Mouse (Mus musculus): ENCODE results near the gene Ttn. TPM values are rescaled to one million over a fixed set of nuclear protein-coding genes. Genes with fewer than 3 reads are reported as not detected.
A peak's percentile ranks its signal among the peaks of the same experiment; 100 is the strongest.

Ttn gene
- polyA plus RNA-seq, 1 experiment from 2014 or later: under 0.01 TPM

- Histone ChIP-seq H3K27ac (replicated peaks) (no peak overlapping the region), H3K4me1 (no peaks in the 10 kb centered on the region), H3K4me3 (no peak overlapping the region), H3K27me3 (ENCODE audit: low read depth, poor library complexity, severe bottlenecking) (no peaks in the 10 kb centered on the region), H3K9me3 (replicated peaks) (no peaks in the 10 kb centered on the region), H3K36me3 (no peaks in the 10 kb centered on the region)
- no peak for DNase-seq (ENCODE audit: low spot score)
- 46% methylated on average over 9 of the region's 9 CpGs for WGBS
These were observed 2.2 kb downstream of the Ttn start for GRCm38 (mm10) chr2:76980146-76980545.

DNA sequence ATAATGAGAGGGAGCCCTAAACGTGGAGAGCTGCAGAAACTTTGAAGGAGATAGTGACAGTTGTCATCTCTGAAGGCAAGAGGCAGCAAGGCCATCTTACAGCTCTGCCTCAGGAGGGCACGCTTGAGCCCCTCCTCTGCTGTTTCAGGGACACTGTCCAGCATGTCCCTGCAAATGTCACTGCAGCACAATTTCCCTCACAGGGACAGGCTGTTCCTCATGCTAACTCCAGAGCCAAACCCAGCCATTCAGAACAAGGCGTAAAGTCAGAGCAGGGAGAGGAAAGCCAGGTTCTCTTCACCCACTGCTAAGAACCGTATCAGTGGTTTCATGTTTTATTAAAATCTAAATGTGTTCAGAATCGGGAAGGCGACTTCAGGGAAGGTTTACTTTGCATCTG lies 4.7 kb downstream of the Ttn start:
- Histone ChIP-seq H3K27me3 (ENCODE audit: low read depth, poor library complexity, severe bottlenecking) (no peaks in the 10 kb centered on the region), H3K36me3 (no peaks in the 10 kb centered on the region), H3K27ac (replicated peaks) (no peak overlapping the region), H3K4me3 (no peak overlapping the region), H3K4me1 (no peaks in the 10 kb centered on the region), H3K9me3 (replicated peaks) (no peaks in the 10 kb centered on the region)
- WGBS: 77% methylated on average over 6 of the region's 6 CpGs
- no peak for DNase-seq (ENCODE audit: low spot score)

DNA sequence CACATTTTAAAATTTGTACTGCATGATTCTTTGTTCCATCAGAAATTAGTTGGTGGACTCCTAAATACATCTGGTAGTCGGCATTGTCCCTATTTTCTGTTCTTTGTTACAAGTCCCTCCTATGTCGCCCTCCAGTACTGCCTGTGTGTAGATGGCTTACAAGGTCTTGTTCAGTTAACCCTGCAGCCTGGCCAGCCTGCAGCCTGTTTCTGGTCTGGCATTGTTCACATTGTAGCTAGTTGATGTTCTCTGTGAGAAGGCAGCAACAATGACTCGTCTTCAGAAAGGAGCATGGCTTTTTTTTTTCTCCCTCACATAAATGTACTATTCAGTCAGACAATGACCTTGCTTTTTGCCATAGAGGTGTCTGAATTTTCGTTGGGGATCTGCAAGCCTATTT lies 10.3 kb downstream of the Ttn start:
- no peak overlapping the region for H3K27ac ChIP-seq (replicated peaks)
- no peaks in the 10 kb centered on the region for H3K36me3 ChIP-seq
- H3K4me1 ChIP-seq: peaks cover 7% of the 10 kb centered on the region
- no peak for DNase-seq (ENCODE audit: low spot score)
- no peaks in the 10 kb centered on the region for H3K9me3 ChIP-seq (replicated peaks)
- H3K27me3 ChIP-seq (ENCODE audit: low read depth, poor library complexity, severe bottlenecking): no peaks in the 10 kb centered on the region
- WGBS: 63% methylated on average over 4 of the region's 4 CpGs
- no peak overlapping the region for H3K4me3 ChIP-seq

DNA sequence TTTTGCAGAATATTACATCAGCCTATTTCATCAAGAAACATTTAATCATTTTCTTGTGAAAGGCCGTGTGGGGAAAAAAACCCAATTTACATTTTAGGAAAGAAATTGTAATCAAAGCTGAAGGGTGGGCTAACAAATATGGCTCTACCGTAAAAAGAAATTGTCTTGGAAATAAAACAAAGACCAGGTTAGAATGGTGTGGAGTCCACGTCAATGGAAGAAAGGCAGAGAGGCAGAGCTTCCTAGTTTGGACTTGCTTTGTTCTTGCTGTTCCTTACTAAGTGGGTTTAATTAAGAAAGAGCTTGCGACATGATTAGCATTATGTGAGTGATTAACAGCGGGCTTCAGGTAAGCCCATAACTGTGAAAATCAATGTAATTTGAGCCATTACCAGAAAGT lies 11.3 kb downstream of the Ttn start:
- Histone ChIP-seq H3K4me3 (no peak overlapping the region), H3K27ac (replicated peaks) (no peak overlapping the region), H3K27me3 (ENCODE audit: low read depth, poor library complexity, severe bottlenecking) (no peaks in the 10 kb centered on the region), H3K36me3 (no peaks in the 10 kb centered on the region), H3K4me1 (peaks cover 7% of the 10 kb centered on the region), H3K9me3 (replicated peaks) (no peaks in the 10 kb centered on the region)
- 68% methylated on average over 5 of the region's 5 CpGs for WGBS
- DNase-seq (ENCODE audit: low spot score): no peak

DNA sequence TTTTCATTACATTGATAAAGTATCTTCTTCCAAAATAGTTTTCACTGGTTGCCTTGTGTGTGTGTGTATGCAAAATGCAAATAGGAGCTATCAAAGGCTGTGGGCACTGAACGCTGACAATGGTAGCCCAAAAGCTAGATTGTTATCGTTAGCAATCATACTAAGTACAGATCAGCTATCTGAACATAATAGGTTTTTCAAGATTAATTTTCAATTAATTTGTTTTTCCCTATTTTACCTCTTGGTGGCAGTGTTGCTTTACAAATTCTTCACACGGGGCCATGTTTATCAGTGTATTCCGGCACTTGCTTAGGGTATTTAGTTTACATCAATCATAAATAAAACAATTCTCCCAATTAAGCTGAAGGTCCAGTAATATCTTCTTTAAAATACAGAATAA lies 11.7 kb downstream of the Ttn start:
- no peaks in the 10 kb centered on the region for H3K9me3 ChIP-seq (replicated peaks)
- H3K4me1 ChIP-seq: peaks cover 7% of the 10 kb centered on the region
- DNase-seq (ENCODE audit: low spot score): no peak
- WGBS: 41% methylated on average over 4 of the region's 4 CpGs
- no peaks in the 10 kb centered on the region for H3K36me3 ChIP-seq
- no peaks in the 10 kb centered on the region for H3K27me3 ChIP-seq (ENCODE audit: low read depth, poor library complexity, severe bottlenecking)
- no peak overlapping the region for H3K27ac ChIP-seq (replicated peaks)
- H3K4me3 ChIP-seq: no peak overlapping the region

DNA sequence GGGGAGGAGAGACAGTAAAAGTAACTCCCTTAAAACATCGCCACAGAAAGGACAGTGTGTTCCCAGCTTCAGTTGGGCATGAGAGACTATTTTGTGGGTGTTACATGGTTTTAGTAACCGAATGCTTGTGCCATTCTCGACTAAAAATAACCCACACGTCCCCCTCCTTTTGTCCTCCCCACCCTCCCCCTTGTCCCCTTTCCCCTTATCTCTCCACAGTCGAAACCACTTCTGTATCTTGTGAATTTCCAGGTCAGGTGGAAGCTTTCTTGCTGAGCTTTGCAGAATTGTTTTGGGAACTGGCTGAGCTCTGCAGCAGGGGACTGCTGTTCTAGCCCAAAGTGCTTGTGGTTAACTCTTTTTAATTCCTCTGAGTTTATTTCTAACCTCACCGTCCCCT lies 12.1 kb downstream of the Ttn start:
- H3K4me1 ChIP-seq: peaks cover 7% of the 10 kb centered on the region
- H3K27me3 ChIP-seq (ENCODE audit: low read depth, poor library complexity, severe bottlenecking): no peaks in the 10 kb centered on the region

GRCm38 (mm10) chr2:76969637-76970036 lies 12.7 kb downstream of the Ttn start:
- no peaks in the 10 kb centered on the region for H3K9me3 ChIP-seq (replicated peaks)
- H3K27ac ChIP-seq (replicated peaks): no peak overlapping the region
- H3K4me3 ChIP-seq: no peak overlapping the region
- peaks cover 7% of the 10 kb centered on the region for H3K4me1 ChIP-seq
- H3K36me3 ChIP-seq: no peaks in the 10 kb centered on the region
- WGBS: 80% methylated on average over 21 of the region's 21 CpGs
- H3K27me3 ChIP-seq (ENCODE audit: low read depth, poor library complexity, severe bottlenecking): no peaks in the 10 kb centered on the region
- DNase-seq (ENCODE audit: low spot score): no peak

More for the DNA sequence above, 12.1 kb downstream of the Ttn start:
- no peak overlapping the region for H3K4me3 ChIP-seq
- H3K27ac ChIP-seq (replicated peaks): no peak overlapping the region
- WGBS: 71% methylated on average over 6 of the region's 6 CpGs
- DNase-seq (ENCODE audit: low spot score): no peak
- H3K9me3 ChIP-seq (replicated peaks): no peaks in the 10 kb centered on the region
- no peaks in the 10 kb centered on the region for H3K36me3 ChIP-seq

- no peaks in the 10 kb centered on the region for H3K9me3 ChIP-seq (replicated peaks)
- WGBS: 34% methylated on average over 8 of the region's 8 CpGs
- no peaks in the 10 kb centered on the region for H3K27me3 ChIP-seq (ENCODE audit: low read depth, poor library complexity, severe bottlenecking)
- H3K4me1 ChIP-seq: peaks cover 7% of the 10 kb centered on the region
- H3K36me3 ChIP-seq: no peaks in the 10 kb centered on the region
- DNase-seq (ENCODE audit: low spot score): peak; percentile 72
- no peak overlapping the region for H3K4me3 ChIP-seq
- no peak overlapping the region for H3K27ac ChIP-seq (replicated peaks)
These were observed 13.4 kb downstream of the Ttn start for GRCm38 (mm10) chr2:76968919-76969318.

- H3K36me3 ChIP-seq: no peaks in the 10 kb centered on the region
- WGBS: 92% methylated on average over 6 of the region's 6 CpGs
- no peaks in the 10 kb centered on the region for H3K27me3 ChIP-seq (ENCODE audit: low read depth, poor library complexity, severe bottlenecking)
- no peaks in the 10 kb centered on the region for H3K9me3 ChIP-seq (replicated peaks)
- no peak overlapping the region for H3K27ac ChIP-seq (replicated peaks)
- DNase-seq (ENCODE audit: low spot score): no peak
- no peak overlapping the region for H3K4me3 ChIP-seq
- no peaks in the 10 kb centered on the region for H3K4me1 ChIP-seq
These were observed 15.8 kb downstream of the Ttn start for GRCm38 (mm10) chr2:76966582-76966981.

GRCm38 (mm10) chr2:76966013-76966412 lies 16.3 kb downstream of the Ttn start:
- WGBS: 89% methylated on average over 2 of the region's 2 CpGs
- DNase-seq (ENCODE audit: low spot score): no peak
- H3K27ac ChIP-seq (replicated peaks): no peak overlapping the region
- H3K36me3 ChIP-seq: no peaks in the 10 kb centered on the region
- H3K9me3 ChIP-seq (replicated peaks): no peaks in the 10 kb centered on the region
- H3K27me3 ChIP-seq (ENCODE audit: low read depth, poor library complexity, severe bottlenecking): no peaks in the 10 kb centered on the region
- H3K4me3 ChIP-seq: no peak overlapping the region
- H3K4me1 ChIP-seq: no peaks in the 10 kb centered on the region

DNA sequence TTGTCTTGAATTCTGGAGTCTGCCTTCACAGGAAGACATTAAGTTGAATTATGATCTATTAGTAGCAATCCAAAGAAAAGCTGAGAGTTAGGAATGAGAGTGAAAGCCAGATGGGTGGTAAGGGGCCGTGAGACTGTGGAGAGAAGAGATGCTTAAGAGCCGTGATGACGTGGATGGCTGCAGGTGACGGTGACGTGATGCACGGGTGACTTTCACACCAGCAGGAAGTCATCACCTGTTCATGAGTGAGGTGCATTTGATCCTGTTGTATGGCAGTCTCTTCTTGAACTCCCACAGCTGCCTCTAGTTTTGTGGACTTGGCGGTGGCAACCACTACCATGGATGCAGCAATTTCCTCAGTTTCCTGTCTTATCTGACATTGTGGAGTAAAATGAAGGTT lies 16.8 kb downstream of the Ttn start:
- H3K9me3 ChIP-seq (replicated peaks): no peaks in the 10 kb centered on the region
- H3K4me3 ChIP-seq: no peak overlapping the region
- no peak overlapping the region for H3K27ac ChIP-seq (replicated peaks)
- 94% methylated on average over 7 of the region's 7 CpGs for WGBS
- DNase-seq (ENCODE audit: low spot score): no peak
- no peaks in the 10 kb centered on the region for H3K36me3 ChIP-seq
- no peaks in the 10 kb centered on the region for H3K27me3 ChIP-seq (ENCODE audit: low read depth, poor library complexity, severe bottlenecking)
- H3K4me1 ChIP-seq: no peaks in the 10 kb centered on the region

DNA sequence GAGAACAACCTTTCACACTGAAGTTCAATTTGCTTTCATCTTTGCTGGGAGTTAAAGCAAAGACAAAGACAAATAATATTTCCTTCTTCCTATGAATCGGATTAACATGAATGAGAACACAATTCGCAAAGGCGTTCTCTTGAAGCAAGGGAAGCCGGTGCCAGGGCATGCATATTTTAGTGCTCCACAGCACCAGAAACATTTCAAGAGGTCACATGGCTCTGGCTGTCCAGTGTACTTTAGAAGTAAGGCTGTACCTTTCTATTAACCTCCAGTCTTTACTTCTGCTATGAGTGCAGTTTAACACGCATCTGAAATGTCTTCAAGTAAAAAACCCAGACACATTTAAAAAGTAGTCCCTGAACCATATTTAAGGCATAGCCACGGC lies 20.3 kb downstream of the Ttn start:
- Histone ChIP-seq H3K27me3 (ENCODE audit: low read depth, poor library complexity, severe bottlenecking) (no peaks in the 10 kb centered on the region), H3K36me3 (no peaks in the 10 kb centered on the region), H3K4me1 (no peaks in the 10 kb centered on the region), H3K4me3 (no peak overlapping the region), H3K9me3 (replicated peaks) (no peaks in the 10 kb centered on the region), H3K27ac (replicated peaks) (no peak overlapping the region)
- DNase-seq (ENCODE audit: low spot score): no peak
- 93% methylated on average over 6 of the region's 6 CpGs for WGBS

- H3K27ac ChIP-seq (replicated peaks): no peak overlapping the region
- no peaks in the 10 kb centered on the region for H3K36me3 ChIP-seq
- no peak overlapping the region for H3K4me3 ChIP-seq
- H3K27me3 ChIP-seq (ENCODE audit: low read depth, poor library complexity, severe bottlenecking): no peaks in the 10 kb centered on the region
- H3K4me1 ChIP-seq: no peaks in the 10 kb centered on the region
- no peaks in the 10 kb centered on the region for H3K9me3 ChIP-seq (replicated peaks)
- no peak for DNase-seq (ENCODE audit: low spot score)
- 88% methylated on average over 10 of the region's 10 CpGs for WGBS
These were observed 20.8 kb downstream of the Ttn start for GRCm38 (mm10) chr2:76961420-76962044.

DNA sequence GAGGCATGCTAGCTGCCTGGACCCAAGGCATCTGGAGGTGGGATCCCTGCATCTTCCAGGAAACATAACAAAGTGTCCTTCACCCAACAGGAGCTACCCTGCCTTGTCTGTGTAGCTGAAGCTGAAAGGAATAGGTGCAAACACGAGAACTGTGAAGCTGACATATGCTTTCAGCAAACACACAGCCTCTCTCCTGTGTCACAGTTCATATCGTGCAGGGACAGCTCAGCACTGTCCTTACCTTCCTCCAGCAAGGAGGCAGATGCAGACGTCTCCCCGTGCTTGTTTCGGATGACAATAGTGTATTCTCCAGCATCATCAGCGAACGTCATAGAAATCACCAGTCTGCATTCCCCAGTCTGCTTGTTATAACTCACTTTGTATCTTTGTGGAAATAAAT lies 32.6 kb downstream of the Ttn start:
- WGBS: 79% methylated on average over 7 of the region's 7 CpGs
- no peaks in the 10 kb centered on the region for H3K4me1 ChIP-seq
- no peaks in the 10 kb centered on the region for H3K27me3 ChIP-seq (ENCODE audit: low read depth, poor library complexity, severe bottlenecking)
- H3K4me3 ChIP-seq: no peak overlapping the region
- no peak for DNase-seq (ENCODE audit: low spot score)
- H3K36me3 ChIP-seq: no peaks in the 10 kb centered on the region
- H3K27ac ChIP-seq (replicated peaks): no peak overlapping the region
- peaks cover 2% of the 10 kb centered on the region; the same call in 1 of the 2 replicates for H3K9me3 ChIP-seq (replicated peaks)
